Mouse (Mus musculus) CD4-positive naive resting alpha-beta T cell, adult 76 days (primary cell): ENCODE measurements around the gene Kbtbd13. TPM values are rescaled to one million over a fixed set of nuclear protein-coding genes. Genes with fewer than 3 reads are reported as not detected.

Experiments
- total RNA-seq: library from RNA; stranded (reverse); gene quantifications from one replicate; pipeline ENCODE4 v1.2.4, GENCODE M21; 2023

Kbtbd13 gene
- not detected for total RNA-seq

GRCm38 (mm10) chr9:65391613-65391964 lies at the start of gene Kbtbd13:
Gene Kbtbd13 (minus strand): TSS chr9:65391652.

GRCm38 (mm10) chr9:65435671-65436301 lies 44.3 kb upstream of the Kbtbd13 start, which contains the start of gene Mtfmt:
Gene Mtfmt (plus strand): TSS chr9:65435782.

GRCm38 (mm10) chr9:65422760-65423501 lies 31.5 kb upstream of the Kbtbd13 start, which contains the start of gene Slc51b:
Gene Slc51b (minus strand): TSS chr9:65422955.

GRCm38 (mm10) chr9:65398279-65398678 lies 6.8 kb upstream of the Kbtbd13 start, which contains the start of gene Rasl12:
Gene Rasl12 (plus strand): TSS chr9:65398506.

GRCm38 (mm10) chr9:65360641-65361448 lies 30.6 kb downstream of the Kbtbd13 start, which contains the start of gene Ubap1l:
Gene Ubap1l (plus strand): TSS chr9:65361041.

GRCm38 (mm10) chr9:65345854-65346475 lies 45.5 kb downstream of the Kbtbd13 start, which contains the start of gene Pdcd7:
Gene Pdcd7 (plus strand): TSS chr9:65346104.

Other genes with a start within 250 kb of the Kbtbd13 start
- gene Parp16, start 196.3 kb downstream of the Kbtbd13 start, total RNA-seq: 5.6 TPM
- gene Cilp, start 126.5 kb downstream of the Kbtbd13 start, total RNA-seq: not detected
- 21.3 TPM for gene Clpx, start 97.4 kb downstream of the Kbtbd13 start, total RNA-seq
- 16.7 TPM for gene Pdcd7, start 45.5 kb downstream of the Kbtbd13 start, total RNA-seq
- 0.88 TPM for gene Ubap1l, start 30.6 kb downstream of the Kbtbd13 start, total RNA-seq
- gene Rasl12, start 6.9 kb upstream of the Kbtbd13 start, total RNA-seq: not detected
- not detected for gene Slc51b, start 31.3 kb upstream of the Kbtbd13 start, total RNA-seq
- 26.2 TPM for gene Mtfmt, start 44.1 kb upstream of the Kbtbd13 start, total RNA-seq
- gene Spg21, start 69.3 kb upstream of the Kbtbd13 start, total RNA-seq: 57.0 TPM
- gene Ankdd1a, start 128.5 kb upstream of the Kbtbd13 start, total RNA-seq: not detected
- gene Plekho2, start 188.4 kb upstream of the Kbtbd13 start, total RNA-seq: 46.0 TPM
- 1.9 TPM for gene Pif1, start 195.5 kb upstream of the Kbtbd13 start, total RNA-seq
- gene Rbpms2, start 238.0 kb upstream of the Kbtbd13 start, total RNA-seq: 0.79 TPM